Comparison of ENCODE assay signal across 11 mouse cellular contexts in the genomic region with DNA sequence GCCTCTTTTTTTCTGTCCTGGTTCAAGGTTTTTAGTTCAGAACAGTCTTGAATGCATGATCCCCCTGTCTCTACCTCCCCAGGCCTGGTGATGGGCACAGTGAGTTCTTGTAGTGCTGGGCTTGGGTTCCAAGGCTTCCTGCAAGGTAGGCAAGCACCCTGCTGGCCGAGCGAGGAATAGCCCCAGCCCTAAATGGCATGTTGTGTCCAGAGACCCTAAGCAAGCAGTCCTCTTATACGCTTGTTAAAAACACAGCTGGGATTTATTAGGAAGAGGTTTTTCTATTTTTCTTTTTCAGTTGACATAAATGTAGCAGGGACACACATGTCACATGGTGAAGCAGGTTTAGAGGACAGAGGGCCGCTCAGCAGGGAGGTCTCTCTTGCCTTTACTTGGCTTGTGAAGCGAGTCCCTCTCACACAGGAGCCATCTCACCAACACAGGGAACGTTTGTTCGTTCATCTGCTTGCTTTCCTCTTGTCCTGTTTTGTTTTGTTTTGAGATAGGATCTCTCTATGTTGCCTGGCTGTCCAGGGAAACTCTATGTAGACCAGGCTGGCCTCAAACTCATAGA. TPM values are rescaled to one million over a fixed set of nuclear protein-coding genes. Genes with fewer than 3 reads are reported as not detected.
DNase-seq lines count a peak whose midpoint lies in the region; ATAC-seq and TF ChIP-seq lines count a peak whose summit lies in the region.
"Had no signal": no experiment of that assay in that cellular context is flagged by ENCODE, and none has a peak within 500 bp of the region (broad histone marks: within the 10 kb centered on the region; RNA-seq: fewer than 3 reads in every experiment).

No protein-coding gene starts in this region.

- 55% methylated on average over 7 of the region's 7 CpGs for WGBS in kidney, adult 2 months
- WGBS in intestine, embryonic 15.5 days, result 53% methylated on average over 7 of the region's 7 CpGs

- no peaks in the 10 kb centered on the region for H3K79me2 ChIP-seq in MEL (ENCODE audit: control insufficient read depth, insufficient read depth, low read length, poor library complexity)

- 0 out of 2 replicates have a peak, but pooled peaks have one; percentile 35 for ATAC-seq in erythroid progenitor cell, adult 5-6 weeks (replicated peaks; ENCODE audit: low FRiP score, poor library complexity, severe bottlenecking)
- no peak for ATAC-seq in intestine, embryonic 15.5 days

- no peak overlapping the region for H3K4me3 ChIP-seq in kidney, adult 2 months (ENCODE audit: insufficient read depth, low read depth, low read length)
- no peak overlapping the region for H3K4me3 ChIP-seq in MEL (ENCODE audit: control insufficient read depth in 1 of 2, insufficient read depth in 1 of 2, low read depth in 2 of 2, low read length in 2 of 2)
- H3K4me3 ChIP-seq in intestine, embryonic 15.5 days (replicated peaks), result no peak overlapping the region
- H3K4me3 ChIP-seq: heart, embryonic 12.5 days; limb, embryonic 12.5 days had no signal

- TF ChIP-seq EP300 in MEL (IDR thresholded peaks at IDR 0.05; ENCODE audit: low read depth in 1 of 2, low read length in 2 of 2), result peak in 1 of 2 experiments; percentile 6; a peak in 1 of 4 replicates

- DNase-seq in kidney, adult 2 months, result no peak
- DNase-seq in kidney, adult 8-10 months, result no peak
- DNase-seq in A20 (ENCODE audit: low read depth, low spot score), result peak; percentile 54
- peak; percentile 84 for DNase-seq in MEL (ENCODE audit: low read depth, low spot score)
- DNase-seq in ovary, postnatal 14 days (ENCODE audit: low spot score), result no peak
- DNase-seq in testis, postnatal 10 days (ENCODE audit: low spot score), result no peak
- DNase-seq: adrenal gland, postnatal 25 days had no signal

- peak; percentile 60 for TF ChIP-seq CTCF in kidney, adult 2 months (conservative IDR thresholded peaks at IDR 0.05; ENCODE audit: insufficient read depth, insufficient read length, low read depth, low read length)
- peak; percentile 76 to 99 (median 78) for TF ChIP-seq CTCF in MEL (IDR thresholded peaks at IDR 0.05 in 2 of 3, conservative IDR thresholded peaks at IDR 0.05 in 1 of 3; ENCODE audit: control insufficient read depth in 1 of 3, insufficient read depth in 1 of 3, low read depth in 2 of 3, low read length in 3 of 3, poor library complexity in 1 of 3, severe bottlenecking in 1 of 3)

- H3K27ac ChIP-seq in kidney, adult 2 months (ENCODE audit: insufficient read depth, low read depth, low read length), result no peak overlapping the region
- H3K27ac ChIP-seq in MEL (ENCODE audit: control insufficient read depth, low read depth, low read length), result no peak overlapping the region
- H3K27ac ChIP-seq in intestine, embryonic 15.5 days, result no peak overlapping the region
- H3K27ac ChIP-seq: limb, embryonic 12.5 days had no signal

- no peak overlapping the region for H3K9ac ChIP-seq in MEL (ENCODE audit: control insufficient read depth, low read depth, low read length, poor library complexity, severe bottlenecking)
- no peak overlapping the region for H3K9ac ChIP-seq in intestine, embryonic 15.5 days
- H3K9ac ChIP-seq: heart, embryonic 12.5 days; limb, embryonic 12.5 days had no signal

- H3K36me3 ChIP-seq in kidney, adult 2 months (ENCODE audit: control insufficient read depth, insufficient read depth, low read length), result no peaks in the 10 kb centered on the region
- peaks cover 0 to 6% of the 10 kb centered on the region in 2 experiments; a peak in 1 of 4 replicates for H3K36me3 ChIP-seq in MEL (ENCODE audit: control insufficient read depth in 1 of 2, insufficient read depth in 2 of 2, low read length in 2 of 2)
- H3K36me3 ChIP-seq in intestine, embryonic 15.5 days, result no peaks in the 10 kb centered on the region
- H3K36me3 ChIP-seq: limb, embryonic 12.5 days had no signal

- no peaks in the 10 kb centered on the region for H3K4me1 ChIP-seq in kidney, adult 2 months (ENCODE audit: control insufficient read depth, insufficient read depth, low read length)
- no peaks in the 10 kb centered on the region for H3K4me1 ChIP-seq in MEL (ENCODE audit: control insufficient read depth in 1 of 2, insufficient read depth in 2 of 2, low read length in 2 of 2)
- 0 out of 2 replicates have a peak, but pooled peaks cover 2% of the 10 kb centered on the region for H3K4me1 ChIP-seq in intestine, embryonic 15.5 days (replicated peaks)

- H3K4me2 ChIP-seq in intestine, embryonic 15.5 days (replicated peaks), result no peak overlapping the region
- H3K4me2 ChIP-seq: heart, embryonic 12.5 days; limb, embryonic 12.5 days had no signal

- H3K27me3 ChIP-seq in kidney, adult 2 months (replicated peaks; ENCODE audit: control insufficient read depth, insufficient read depth, low read length), result no peaks in the 10 kb centered on the region
- no peaks in the 10 kb centered on the region for H3K27me3 ChIP-seq in MEL (ENCODE audit: control insufficient read depth in 1 of 2, insufficient read depth in 2 of 2, low read length in 2 of 2)
- H3K27me3 ChIP-seq in intestine, embryonic 15.5 days (replicated peaks), result no peaks in the 10 kb centered on the region
- H3K27me3 ChIP-seq: limb, embryonic 12.5 days had no signal

- no peak for TF ChIP-seq POLR2A in kidney, adult 2 months (IDR thresholded peaks at IDR 0.05; ENCODE audit: low read depth, low read length)
- TF ChIP-seq POLR2A in MEL (IDR thresholded peaks at IDR 0.05; ENCODE audit: control insufficient read depth in 1 of 2, insufficient read depth in 1 of 2, low read depth in 1 of 2, low read length in 2 of 2, poor library complexity in 1 of 2), result no peak

- TF ChIP-seq RAD21 in MEL (IDR thresholded peaks at IDR 0.05; ENCODE audit: low read depth, low read length), result peak; percentile 47

- no peaks in the 10 kb centered on the region for H3K9me3 ChIP-seq in MEL (replicated peaks; ENCODE audit: insufficient read depth, low read length)
- no peaks in the 10 kb centered on the region for H3K9me3 ChIP-seq in intestine, embryonic 15.5 days
- H3K9me3 ChIP-seq: heart, embryonic 12.5 days; limb, embryonic 12.5 days had no signal

TF ChIP-seq in MEL, 35 proteins besides CTCF, POLR2A, EP300 and RAD21 (continues in another document):
- TF ChIP-seq MAZ (IDR thresholded peaks at IDR 0.05; ENCODE audit: low read depth, low read length) (no peak), UBTF (IDR thresholded peaks at IDR 0.05; ENCODE audit: borderline replicate concordance, insufficient read depth, low read depth, low read length) (no peak), E2F4 (IDR thresholded peaks at IDR 0.05; ENCODE audit: borderline replicate concordance, low read depth, low read length) (no peak), MYC (IDR thresholded peaks at IDR 0.05; ENCODE audit: low read depth, low read length) (0 out of 2 replicates have a peak, but pooled peaks have one; percentile 23), KAT2A (conservative IDR thresholded peaks at IDR 0.05; ENCODE audit: low read depth, low read length) (no peak), BHLHE40 (IDR thresholded peaks at IDR 0.05; ENCODE audit: borderline replicate concordance, low read depth, low read length) (no peak), MXI1 (IDR thresholded peaks at IDR 0.05; ENCODE audit: low read depth, low read length) (no peak; the same call in 1 of the 2 replicates), MAX (IDR thresholded peaks at IDR 0.05; ENCODE audit: low read length) (peak; percentile 27; the same call in 1 of the 2 replicates), CHD2 (IDR thresholded peaks at IDR 0.05; ENCODE audit: low read length) (no peak), TCF12 (IDR thresholded peaks at IDR 0.05; ENCODE audit: low read depth, low read length) (no peak), TAL1 (IDR thresholded peaks at IDR 0.05; ENCODE audit: low read length) (no peak), POLR2AphosphoS5 (IDR thresholded peaks at IDR 0.05; ENCODE audit: borderline replicate concordance, low read depth, low read length) (no peak)

RNA-seq across cellular contexts. Expression of gene Keap1, which starts 25.5 kb away (rescaled TPM):
- 42.8 and 52.4 TPM in 2 replicates for polyA plus RNA-seq in kidney, adult 2 months (2012; rRNA removed)
- total RNA-seq in MEL (2012; rRNA removed), result 168 and 174 TPM in 2 replicates
- polyA plus RNA-seq in MEL (2012; ENCODE audit: insufficient read depth in 1 of 2, insufficient read length in 2 of 2, low read depth in 1 of 2, low replicate concordance in 2 of 2, missing spikeins in 1 of 2), result 100 to 1,000 TPM in 1 of 2 experiments, 10 to 100 TPM in 1; 67.5 to 171 TPM
- 13.8 and 25.2 TPM in 2 replicates for total RNA-seq in erythroid progenitor cell, adult 5-6 weeks (2015; ENCODE audit: low replicate concordance)
- 37.0 and 44.7 TPM in 2 replicates for total RNA-seq in erythroid progenitor cell, adult 5-6 weeks (2017; ENCODE audit: low replicate concordance)
- 55.8 and 59.8 TPM in 2 replicates for polyA plus RNA-seq in intestine, embryonic 15.5 days (2015; fragmentation: Nextera tagmentation; extraction: Ambion mirVana)

RNA-seq across cellular contexts. Expression of gene S1pr5, which starts 34.5 kb away (rescaled TPM):
- 0.38 and 0.39 TPM in 2 replicates for polyA plus RNA-seq in kidney, adult 2 months (2012; rRNA removed)
- 0.04 TPM in 1 of 2 replicates, not detected in the other for total RNA-seq in MEL (2012; rRNA removed)
- under 1 TPM in 1 of 2 experiments, not detected in 1; 0.08 TPM for polyA plus RNA-seq in MEL (2012; ENCODE audit: insufficient read depth in 1 of 2, insufficient read length in 2 of 2, low read depth in 1 of 2, low replicate concordance in 2 of 2, missing spikeins in 1 of 2)
- 2.5 TPM in 1 of 2 replicates, not detected in the other for total RNA-seq in erythroid progenitor cell, adult 5-6 weeks (2015; ENCODE audit: low replicate concordance)
- 0.13 and 0.53 TPM in 2 replicates for total RNA-seq in erythroid progenitor cell, adult 5-6 weeks (2017; ENCODE audit: low replicate concordance)
- not detected in 2 replicates for polyA plus RNA-seq in intestine, embryonic 15.5 days (2015; fragmentation: Nextera tagmentation; extraction: Ambion mirVana)

RNA-seq across cellular contexts. Expression of gene Pde4a, which starts 48.2 kb away (rescaled TPM):
- polyA plus RNA-seq in kidney, adult 2 months (2012; rRNA removed), result 7.8 and 9.0 TPM in 2 replicates
- 13.8 and 16.6 TPM in 2 replicates for total RNA-seq in MEL (2012; rRNA removed)
- polyA plus RNA-seq in MEL (2012; ENCODE audit: insufficient read depth in 1 of 2, insufficient read length in 2 of 2, low read depth in 1 of 2, low replicate concordance in 2 of 2, missing spikeins in 1 of 2), result 10 to 100 TPM; 45.6 to 53.9 TPM
- 4.6 TPM in 1 of 2 replicates, not detected in the other for total RNA-seq in erythroid progenitor cell, adult 5-6 weeks (2015; ENCODE audit: low replicate concordance)
- total RNA-seq in erythroid progenitor cell, adult 5-6 weeks (2017; ENCODE audit: low replicate concordance), result 0.15 and 0.39 TPM in 2 replicates
- polyA plus RNA-seq in intestine, embryonic 15.5 days (2015; fragmentation: Nextera tagmentation; extraction: Ambion mirVana), result 6.0 and 6.8 TPM in 2 replicates

RNA-seq across cellular contexts. Expression of gene Atg4d, which starts 51.4 kb away (rescaled TPM):
- 67.0 and 71.9 TPM in 2 replicates for polyA plus RNA-seq in kidney, adult 2 months (2012; rRNA removed)
- 76.4 and 83.9 TPM in 2 replicates for total RNA-seq in MEL (2012; rRNA removed)
- polyA plus RNA-seq in MEL (2012; ENCODE audit: insufficient read depth in 1 of 2, insufficient read length in 2 of 2, low read depth in 1 of 2, low replicate concordance in 2 of 2, missing spikeins in 1 of 2), result 10 to 100 TPM in 1 of 2 experiments, not detected in 1; 99.7 TPM
- total RNA-seq in erythroid progenitor cell, adult 5-6 weeks (2015; ENCODE audit: low replicate concordance), result 49.4 and 49.5 TPM in 2 replicates
- 73.9 and 162 TPM in 2 replicates for total RNA-seq in erythroid progenitor cell, adult 5-6 weeks (2017; ENCODE audit: low replicate concordance)
- 50.0 and 55.1 TPM in 2 replicates for polyA plus RNA-seq in intestine, embryonic 15.5 days (2015; fragmentation: Nextera tagmentation; extraction: Ambion mirVana)

Comparison
In these comparisons a context has a peak if more than half of its experiments do, and no peak if none do; other contexts are left out.
1. DNase-seq: peak in A20 (single experiment) and MEL (single experiment); none in kidney, adult 2 months (single experiment), kidney, adult 8-10 months (0 of 2), ovary, postnatal 14 days (single experiment) and testis, postnatal 10 days (single experiment).